Mouse (Mus musculus) C2C12 (cell line): ENCODE measurements around the gene Sun3.

ENCODE experiments used
- CTCF ChIP-seq: IDR thresholded peaks from one replicate; pipeline ENCODE4 v1.5.1; 2011; ENCODE audit not compliant: control insufficient read depth, insufficient read depth, insufficient read length
- FOSL1 ChIP-seq: IDR thresholded peaks from one replicate; pipeline ENCODE4 v1.8.0; 2011; ENCODE audit warnings: mild to moderate bottlenecking, low read length; ENCODE audit not compliant: poor library complexity, insufficient read depth, severe bottlenecking
- MAX ChIP-seq: IDR thresholded peaks from one replicate; pipeline ENCODE4 v1.6.1; 2011; ENCODE audit warnings: mild to moderate bottlenecking, control low read depth
- MYOD1 ChIP-seq: IDR thresholded peaks from one replicate; pipeline ENCODE4 v1.6.1; 2011; ENCODE audit warnings: low read depth; ENCODE audit not compliant: control insufficient read depth, insufficient read length
- MYOG ChIP-seq: IDR thresholded peaks from one replicate; pipeline ENCODE4 v1.6.1; 2011; ENCODE audit not compliant: control insufficient read depth, insufficient read length; ENCODE audit errors: extremely low read depth
- USF1 ChIP-seq: IDR thresholded peaks from one replicate; pipeline ENCODE4 v1.6.1; 2011; ENCODE audit warnings: low read depth, mild to moderate bottlenecking, control low read depth, moderate library complexity

- TF ChIP-seq CTCF (no peak), MYOG (no peak), USF1 (no peak), MAX (no peak), FOSL1 (no peak), MYOD1 (no peak)
These were observed 80.7 kb downstream of the Sun3 start for GRCm38 (mm10) chr11:8968094-8968493.
